Mouse (Mus musculus) spleen, postnatal 14 days (tissue): ENCODE measurements at regions not wholly inside any gene's neighbourhood (a gene's known extent, or its start where the extent isn't known, plus 50 kb on each side); places are given as distances from the start of the nearest gene placed in this dataset.
"Not testable (repeated sequence)": the region's sequence is repeated elsewhere in the genome, so short reads cannot be mapped to it uniquely, and the experiment has no call there.

ENCODE experiments used
- DNase-seq, 2 experiments: peaks; one replicate each; pipeline ENCODE4 v3.0.0; 2021 to 2022; ENCODE audit warnings: low spot score in 2 of 2

DNA sequence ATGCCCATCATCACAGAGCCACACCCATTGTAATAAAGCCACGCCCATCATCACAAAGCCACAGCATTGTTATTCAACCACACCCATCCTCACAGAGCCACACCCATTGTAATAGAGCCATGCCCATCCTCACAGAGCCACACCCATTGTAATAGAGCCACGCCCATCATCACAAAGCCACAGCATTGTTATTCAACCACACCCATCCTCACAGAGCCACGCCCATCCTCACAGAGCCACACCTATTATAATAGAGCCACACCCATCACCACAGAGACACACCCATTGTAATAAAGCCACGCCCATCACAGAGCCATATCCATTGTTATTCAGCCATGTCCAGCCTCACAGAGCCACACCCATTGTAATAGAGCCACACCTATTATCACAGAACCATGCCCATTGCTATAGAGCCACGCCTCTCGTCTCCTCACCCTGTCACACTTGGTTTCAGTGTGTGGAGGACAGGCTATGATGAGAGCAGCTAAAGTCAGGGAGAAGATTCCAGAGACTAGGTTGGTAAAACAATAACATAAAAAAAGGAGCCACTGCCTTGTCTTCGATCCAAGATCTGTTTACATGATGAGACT, 85.6 kb downstream of the Gxylt1 start:
- no peak for DNase-seq

DNA sequence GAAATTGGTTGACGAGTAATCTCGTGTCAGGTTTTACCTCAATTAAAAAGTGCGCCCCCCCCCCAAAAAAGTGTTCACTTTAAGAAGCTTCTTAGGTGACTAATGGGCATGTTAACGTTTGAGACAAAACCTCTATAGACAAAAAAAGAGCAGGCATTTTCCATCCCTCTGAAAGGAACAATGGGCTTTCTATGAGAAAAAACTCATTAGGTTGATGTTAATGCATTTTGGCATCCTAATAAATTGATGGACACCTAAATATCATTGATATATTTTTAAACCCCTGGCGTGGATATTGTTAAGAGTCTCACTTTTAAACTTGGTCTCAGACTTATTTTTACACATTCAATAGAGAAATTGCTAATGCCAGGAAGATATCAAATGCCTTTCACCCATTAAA, 98.8 kb downstream of the Gxylt1 start:
- no peak for DNase-seq

DNA sequence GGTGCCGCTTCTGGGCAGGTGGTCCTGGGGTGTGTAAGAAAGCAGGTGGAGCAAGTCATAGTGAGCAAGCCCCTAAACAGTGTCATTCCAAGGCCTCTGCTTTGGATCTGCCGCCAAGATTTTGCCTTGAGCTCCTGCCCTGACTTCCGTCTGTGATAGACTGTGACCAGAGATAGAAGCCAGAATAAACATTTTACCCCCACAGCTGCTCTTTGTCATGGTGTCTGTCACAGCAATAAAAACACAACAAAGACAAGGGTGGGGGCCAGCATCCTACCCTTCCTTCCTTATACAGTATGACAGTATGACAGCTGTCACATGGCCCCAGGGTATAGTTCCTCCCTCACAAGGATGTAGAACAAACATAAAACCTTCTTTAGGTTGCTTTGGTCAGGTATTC, 106.2 kb downstream of the Gxylt1 start:
- DNase-seq = no peak

DNA sequence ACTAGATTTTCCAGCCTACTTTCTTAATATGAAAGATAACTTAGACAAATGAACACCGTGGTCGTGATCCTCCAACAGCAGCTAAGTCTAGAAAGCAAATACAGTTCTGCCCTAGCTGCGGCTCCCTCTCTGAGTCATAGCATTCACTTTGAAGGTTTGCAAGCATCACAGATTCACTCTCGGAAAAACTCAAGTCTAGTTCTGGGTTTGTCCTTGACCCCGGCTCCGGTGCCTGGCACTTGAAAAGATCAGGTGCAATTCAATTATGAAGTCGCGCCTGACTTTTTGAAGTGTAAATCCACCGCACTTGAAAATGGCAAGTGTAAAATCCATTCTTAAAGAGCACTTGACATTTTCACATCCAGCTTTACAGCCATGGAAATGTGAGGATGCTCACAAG, 107.5 kb downstream of the Gxylt1 start:
- no peak for DNase-seq

DNA sequence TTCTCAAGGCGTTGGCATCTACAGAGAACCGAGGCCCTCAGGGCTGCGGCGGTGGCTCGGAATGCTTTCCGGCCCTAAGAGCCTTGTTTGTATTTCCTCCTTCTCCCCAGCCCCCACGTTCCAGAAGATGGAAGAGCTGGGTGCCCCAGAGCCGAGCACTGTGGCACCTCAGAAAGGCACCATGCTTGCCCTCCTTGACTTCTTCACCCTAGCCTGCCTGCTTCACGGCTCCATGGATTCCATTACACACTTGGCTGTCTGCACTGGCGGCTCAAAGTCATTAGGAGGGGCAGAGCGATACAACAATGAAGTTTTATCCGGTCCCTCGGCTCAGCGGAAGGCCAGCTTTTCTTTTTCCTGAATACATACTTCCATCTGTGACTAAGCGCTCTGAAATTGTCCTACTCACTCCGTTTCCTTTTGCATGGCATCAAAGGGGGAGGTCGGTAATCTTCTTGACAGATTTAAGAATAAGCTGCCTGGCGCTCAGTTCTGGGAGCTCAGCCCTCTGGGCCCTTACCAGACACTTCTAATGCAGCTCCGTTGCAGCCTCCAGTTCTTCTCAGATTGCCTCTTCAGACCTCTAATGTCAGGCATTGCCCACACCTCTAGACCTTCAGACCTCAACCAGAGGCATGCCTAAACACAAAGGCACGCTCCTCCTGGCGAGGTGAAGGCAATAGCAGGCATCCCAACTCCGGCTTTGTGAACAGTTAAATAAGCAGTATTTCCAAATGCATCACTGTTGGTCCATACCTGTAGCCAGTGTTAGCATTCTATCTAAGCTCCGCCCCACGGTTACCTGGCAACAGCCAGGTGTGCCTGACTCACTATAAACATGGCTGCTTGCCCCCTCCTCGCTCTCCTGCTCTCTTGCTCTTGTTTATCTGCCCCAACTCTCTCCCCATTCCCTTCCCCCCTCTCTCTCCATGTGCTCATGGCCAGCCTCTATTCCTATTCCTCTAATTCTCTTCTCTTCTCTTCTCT, 112.8 kb downstream of the Gxylt1 start:
- DNase-seq = no peak

DNA sequence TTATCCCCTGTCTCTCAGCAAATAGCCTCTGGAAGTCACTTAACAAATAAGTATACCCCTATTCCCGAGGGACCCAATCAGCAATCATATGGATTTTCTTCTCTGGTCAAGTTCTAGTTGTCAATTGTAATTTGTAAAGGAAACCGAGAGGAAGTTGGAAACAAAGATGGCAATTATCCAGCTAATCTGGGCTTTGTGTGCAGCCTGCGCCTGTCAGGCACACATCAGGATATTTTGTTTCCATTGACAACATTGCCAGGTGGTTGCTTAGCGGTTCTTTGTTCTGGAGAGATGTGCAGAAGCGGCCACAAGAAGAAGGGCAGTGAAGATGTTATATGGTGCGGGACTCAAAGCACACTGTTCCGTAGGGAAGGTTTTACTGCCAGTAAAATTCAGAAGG, 113.7 kb downstream of the Gxylt1 start:
- DNase-seq = no peak

DNA sequence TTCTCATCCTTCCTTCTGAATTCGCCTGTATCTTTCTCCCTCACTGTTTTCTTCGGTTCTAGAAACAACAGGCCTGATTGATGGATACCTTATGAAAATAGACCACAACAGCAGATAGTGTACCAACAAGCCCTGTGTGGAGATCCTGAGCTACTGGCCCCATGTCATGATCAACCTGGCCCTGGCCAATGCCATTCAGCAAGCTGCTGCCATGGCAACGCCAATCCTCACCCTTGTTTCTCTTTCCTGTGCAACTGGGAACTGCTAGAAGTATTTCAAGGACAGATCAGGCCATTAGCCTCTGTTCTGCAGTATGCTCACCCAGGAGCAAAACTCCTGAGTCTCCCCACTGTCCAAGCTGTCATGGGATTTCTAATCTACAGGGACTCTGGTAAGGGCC, 119.2 kb downstream of the Gxylt1 start:
- DNase-seq = no peak

DNA sequence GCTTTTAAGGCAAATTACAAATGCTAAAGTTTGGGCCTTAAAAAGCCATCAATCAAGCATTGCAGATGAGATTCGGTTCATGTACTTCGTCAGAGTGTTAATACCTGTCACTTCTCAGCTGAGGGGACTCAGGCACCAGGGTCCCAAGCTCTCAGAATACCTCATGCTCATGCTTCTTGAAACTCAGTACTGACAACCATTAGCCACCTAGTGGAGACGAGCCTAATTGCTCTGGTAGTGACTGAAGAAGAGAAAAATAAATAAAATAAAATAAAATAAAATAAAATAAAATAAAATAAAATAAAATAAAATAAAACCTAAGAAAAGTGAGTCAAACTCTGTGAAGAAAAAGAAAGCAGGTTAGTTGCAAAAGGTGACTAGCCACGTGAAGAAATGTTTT, 121.0 kb downstream of the Gxylt1 start:
- no peak for DNase-seq

DNA sequence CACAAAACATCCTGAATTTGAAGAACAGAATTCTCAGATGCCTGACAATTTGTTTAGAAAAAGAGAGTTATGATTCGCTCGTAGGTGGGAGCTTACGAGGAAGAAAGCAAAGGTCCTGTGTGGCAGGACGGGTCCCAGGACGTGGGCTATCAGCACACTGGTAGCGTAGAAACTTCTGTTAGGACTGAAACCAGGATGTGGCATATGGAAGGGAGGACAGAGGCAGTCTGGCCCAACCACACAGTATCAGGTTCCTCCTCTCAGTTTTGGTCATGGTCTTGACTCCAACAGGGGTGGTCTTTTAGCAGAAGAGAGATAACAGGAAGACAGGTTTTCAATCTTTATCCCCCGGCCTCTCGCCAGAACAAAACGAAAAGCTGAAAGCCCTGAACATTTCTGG, 130.1 kb downstream of the Gxylt1 start:
- DNase-seq = no peak

DNA sequence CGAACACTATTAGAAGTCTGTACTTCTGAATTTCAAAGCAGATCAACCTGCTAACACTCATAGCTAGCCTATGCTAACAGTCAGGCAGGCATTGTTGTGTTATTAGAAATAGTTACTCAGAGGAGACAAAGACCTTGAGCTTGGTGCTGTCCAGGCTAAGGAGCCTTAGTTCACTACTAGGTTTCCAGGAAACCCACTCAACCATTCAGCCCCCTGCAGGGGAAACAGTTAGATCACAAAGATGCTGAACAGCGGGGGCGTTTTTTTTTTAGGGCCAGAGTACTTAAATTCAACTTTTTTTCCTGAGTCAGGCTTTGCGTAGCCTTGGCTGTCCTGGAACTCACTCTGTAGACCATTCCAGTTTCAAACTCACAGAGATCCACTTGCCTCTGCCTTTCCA, 130.7 kb downstream of the Gxylt1 start:
- DNase-seq = no peak

DNA sequence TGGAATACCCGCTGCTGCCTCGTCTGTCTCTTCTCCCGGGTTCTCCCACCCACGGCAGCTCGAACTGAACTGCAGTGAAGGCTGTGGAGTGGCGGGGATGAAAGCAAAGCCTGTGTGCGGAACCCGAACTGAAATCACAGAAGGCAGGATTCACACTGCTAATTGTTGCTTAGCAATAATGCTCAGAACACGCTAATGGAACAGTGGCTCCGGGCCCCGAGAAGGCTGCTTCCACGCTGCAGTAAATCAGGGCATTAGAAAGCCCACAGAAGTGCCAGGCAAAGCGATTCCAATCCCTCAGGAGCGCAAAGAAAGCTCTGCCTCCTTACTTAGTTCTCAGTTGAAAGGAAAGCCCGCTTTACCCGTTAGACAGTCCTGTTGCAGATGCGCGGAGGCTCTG, 141.6 kb downstream of the Gxylt1 start:
- no peak for DNase-seq

DNA sequence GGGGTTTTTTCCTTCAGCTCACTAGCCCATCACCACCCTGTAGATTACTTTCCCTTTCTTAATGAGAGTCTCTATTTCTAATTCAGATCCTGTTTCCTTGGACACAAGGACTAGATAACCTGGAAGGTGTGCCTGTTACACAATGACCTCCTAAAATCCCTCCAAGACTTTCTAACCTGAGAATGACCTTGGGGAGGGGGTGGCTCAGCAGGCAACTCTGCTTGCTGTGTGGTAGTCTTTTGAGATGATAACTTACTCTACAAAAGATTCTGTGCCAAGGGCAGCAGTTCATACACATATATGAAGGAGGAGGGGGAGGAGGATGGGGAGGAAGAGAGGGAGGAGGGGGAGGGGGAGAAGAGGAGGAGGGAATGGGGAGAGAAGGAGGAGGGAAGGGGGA, 143.9 kb downstream of the Gxylt1 start:
- DNase-seq = no peak

DNA sequence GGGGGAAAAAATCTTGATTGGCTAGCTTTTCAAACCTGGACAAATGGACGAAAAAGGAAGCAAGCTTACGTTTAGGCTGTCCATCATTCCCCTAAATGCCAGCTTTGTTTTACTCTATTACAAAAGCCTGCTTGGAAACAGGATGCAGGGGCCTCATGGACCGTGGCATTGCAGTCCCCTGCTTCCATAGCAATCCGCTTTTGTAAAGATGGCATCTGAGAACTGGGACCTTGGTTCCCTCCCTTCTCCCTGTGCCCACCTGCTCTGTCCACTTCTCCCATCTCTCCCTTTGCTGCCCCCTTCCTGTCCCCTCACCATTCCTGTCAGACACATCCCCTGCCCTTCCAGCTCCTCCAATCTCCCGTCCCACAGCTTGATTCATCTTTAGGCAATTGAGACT, 149.7 kb downstream of the Gxylt1 start:
- no peak for DNase-seq

DNA sequence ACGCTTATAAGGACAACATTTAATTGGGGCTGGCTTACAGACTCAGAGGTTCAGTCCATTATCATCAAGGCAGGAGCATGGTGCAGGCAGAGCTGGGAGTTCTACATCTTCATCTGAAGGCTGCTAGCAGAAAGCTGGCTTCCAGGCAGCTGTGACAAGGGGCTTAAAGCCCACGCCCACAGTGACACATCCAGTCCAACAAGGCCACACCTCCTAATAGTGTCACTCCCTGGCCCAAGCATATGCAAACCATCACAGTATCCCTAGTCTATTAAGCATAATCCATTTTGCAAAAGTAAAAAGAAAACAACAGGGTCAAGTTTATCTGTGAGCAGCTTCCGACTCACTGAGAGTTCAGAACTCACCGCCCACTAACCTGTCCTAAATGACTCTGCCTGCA, 153.8 kb downstream of the Gxylt1 start:
- DNase-seq = no peak

DNA sequence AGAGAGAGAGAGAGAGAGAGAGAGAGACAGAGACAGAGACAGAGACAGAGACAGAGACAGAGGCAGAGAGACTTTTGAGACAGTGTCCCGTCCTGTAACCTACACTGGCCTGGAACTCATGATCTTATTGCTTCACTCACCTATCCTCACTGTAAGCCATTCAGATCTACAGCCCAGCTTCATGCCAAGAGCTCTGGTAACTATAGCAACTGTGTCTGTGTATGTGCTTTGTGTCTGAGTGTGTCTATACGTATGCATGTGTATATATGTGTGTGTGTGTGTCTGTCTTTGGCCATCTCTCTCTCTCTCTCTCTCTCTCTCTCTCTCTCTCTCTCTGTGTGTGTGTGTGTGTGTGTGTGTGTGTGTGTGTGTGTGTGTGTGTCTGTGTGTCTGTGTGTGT, 157.2 kb downstream of the Gxylt1 start:
- not testable (repeated sequence) for DNase-seq

DNA sequence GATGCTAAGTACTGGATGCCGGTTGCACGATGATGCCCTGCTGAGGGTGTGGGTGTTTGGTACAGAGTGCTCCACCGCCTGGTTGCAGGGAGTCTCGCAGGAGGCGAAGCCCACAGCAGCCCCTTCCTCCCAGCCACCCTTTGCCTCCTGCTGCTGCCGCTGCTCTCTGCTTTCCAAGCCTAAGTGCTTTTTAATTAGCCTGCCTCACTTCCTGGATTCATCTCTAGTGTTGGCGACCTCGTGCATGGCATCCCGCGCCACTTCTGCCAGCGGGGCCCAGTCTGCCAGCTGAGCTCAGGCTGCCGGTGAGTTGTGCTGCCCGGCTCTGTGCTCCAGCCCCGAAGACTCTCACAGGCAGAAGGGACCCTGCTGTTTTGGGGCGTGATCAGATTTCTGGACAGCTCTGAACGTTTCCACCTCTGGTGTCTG, 159.3 kb downstream of the Gxylt1 start:
- no peak for DNase-seq

DNA sequence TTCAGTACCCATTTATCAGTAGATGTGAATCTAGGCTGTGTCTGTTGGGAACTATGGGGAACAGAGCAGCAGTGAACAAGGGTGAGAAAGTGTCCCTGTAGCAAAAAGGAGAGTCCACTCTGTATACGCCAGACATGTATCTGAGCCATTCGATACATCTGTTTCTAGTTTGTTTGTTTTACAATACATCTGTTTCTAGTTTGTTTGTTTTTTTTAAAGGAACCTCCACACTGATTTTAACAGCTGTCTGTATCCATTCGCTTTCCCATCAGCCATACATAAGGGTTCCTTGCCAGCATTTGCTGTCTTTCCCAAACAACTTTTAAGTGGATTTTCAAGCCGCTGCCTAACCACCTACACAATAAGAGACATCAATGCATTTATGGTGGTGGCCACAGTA, 170.0 kb downstream of the Gxylt1 start:
- no peak for DNase-seq

DNA sequence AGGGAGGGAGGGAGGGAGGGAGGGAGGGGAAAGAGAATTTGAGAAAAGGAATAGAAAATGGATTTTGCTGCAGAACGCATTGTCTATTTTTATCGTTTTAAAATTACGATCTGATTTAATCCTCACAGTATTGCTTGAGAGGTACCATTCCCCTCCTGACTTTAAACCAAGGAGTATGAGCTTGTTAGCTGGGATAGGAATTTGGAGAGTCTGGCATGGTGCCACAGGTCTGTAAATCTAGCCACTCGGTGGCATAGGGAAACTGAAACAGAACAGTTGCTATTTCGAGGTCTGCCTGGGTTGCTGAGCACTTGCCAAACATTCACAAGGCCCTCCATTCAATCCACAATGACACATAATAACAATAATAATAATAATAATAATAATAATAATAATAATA, 171.6 kb downstream of the Gxylt1 start:
- DNase-seq = no peak

DNA sequence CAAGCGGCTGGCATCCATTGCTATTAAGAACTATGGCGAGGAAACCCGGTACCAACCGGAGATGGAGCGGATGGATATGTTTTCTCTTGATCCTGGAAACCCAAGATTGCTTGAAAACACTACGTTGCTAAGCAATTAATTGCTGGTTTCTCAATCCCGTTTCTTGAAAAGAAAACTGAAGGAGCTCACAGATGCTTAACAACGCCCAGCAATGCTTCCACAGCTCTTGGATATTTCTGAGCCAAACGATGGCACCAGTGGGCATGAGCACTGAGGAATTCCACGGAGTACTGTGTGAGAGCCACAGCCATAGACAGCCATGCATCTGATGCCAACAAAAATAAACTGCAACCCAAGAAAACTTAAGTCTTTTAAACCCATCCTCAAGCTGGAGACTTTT, 173.1 kb downstream of the Gxylt1 start:
- no peak for DNase-seq

DNA sequence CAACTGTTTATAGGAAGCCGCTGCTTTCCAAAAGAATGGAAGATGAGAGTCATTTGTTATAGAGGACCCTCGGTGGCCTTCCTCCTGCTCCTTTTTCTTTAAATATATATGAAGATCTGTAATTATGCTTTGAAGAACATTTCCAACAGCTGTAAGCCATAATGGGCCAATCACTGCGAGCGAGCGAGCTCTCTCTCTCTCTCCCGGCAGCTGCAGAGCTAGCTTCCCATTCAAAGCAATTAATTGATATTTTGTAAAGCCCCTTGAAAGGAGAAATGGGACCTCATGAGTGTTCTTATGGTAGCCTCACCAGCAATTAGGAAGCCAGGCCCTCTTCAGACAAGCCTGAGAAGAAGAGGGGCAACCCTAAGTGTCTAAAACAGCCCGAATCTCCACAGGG, 174.1 kb downstream of the Gxylt1 start:
- DNase-seq = no peak

DNA sequence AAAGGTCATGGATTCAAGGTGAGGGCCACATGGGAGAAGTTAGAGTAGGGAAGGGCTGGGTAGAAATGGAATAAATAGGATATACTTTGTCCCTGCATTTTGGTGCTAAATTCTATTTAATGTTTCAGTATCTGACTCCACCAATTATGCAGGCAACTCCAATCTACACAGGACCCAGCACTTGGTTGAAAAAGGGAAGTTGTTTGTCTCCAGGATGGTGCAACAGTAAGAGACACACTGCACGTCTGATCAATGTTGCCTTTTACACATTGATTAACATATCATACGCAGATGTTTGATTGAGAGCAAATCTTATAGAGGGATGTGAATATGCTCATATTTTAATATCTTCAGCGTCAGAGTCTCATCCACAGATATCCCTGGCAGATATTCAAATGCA, 175.1 kb downstream of the Gxylt1 start:
- no peak for DNase-seq

DNA sequence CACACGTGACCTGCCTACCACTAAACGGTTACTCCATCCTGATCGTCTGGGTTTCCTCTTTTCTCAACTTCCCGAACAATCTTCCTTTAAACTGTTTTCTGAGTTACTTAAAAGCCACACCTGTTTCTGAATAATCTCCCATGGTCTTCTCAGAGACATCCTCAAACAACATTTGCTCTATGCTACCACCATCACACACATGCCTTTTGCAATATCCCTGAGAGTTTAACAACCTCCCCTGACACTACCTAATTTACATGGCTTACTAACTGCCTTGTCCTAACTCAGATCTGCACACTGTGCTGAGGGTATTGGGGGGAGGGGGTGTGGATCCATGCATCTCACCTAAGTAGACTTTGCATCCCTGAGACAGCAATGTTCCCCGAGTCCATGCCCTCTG, 178.6 kb downstream of the Gxylt1 start:
- DNase-seq = no peak

DNA sequence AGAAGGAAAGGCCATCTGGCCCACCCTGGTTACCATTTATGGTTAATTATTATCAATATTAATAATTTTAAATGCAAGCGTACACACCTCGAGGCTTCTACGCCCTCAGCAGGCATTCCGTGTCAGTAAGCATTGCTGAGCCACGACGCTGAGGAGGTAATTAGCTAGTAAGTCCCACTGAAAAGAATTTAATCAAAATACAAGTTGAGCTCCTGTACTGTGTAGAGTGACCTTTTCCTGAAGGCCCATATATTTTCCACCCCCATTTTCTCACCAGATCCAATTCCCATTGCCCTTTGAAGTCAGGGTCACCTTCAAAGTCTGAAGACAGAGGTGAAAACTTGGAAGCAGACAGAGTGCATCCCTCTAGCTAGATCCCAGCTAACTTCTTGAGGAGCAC, 179.8 kb downstream of the Gxylt1 start:
- DNase-seq = no peak
